Mouse (Mus musculus): Measurements from ENCODE around the gene Klc3. TPM values are rescaled to one million over a fixed set of nuclear protein-coding genes. Genes with fewer than 3 reads are reported as not detected.

Klc3 gene
- polyA plus RNA-seq, 1 experiment from 2014 or later, result 1.8 TPM

DNA sequence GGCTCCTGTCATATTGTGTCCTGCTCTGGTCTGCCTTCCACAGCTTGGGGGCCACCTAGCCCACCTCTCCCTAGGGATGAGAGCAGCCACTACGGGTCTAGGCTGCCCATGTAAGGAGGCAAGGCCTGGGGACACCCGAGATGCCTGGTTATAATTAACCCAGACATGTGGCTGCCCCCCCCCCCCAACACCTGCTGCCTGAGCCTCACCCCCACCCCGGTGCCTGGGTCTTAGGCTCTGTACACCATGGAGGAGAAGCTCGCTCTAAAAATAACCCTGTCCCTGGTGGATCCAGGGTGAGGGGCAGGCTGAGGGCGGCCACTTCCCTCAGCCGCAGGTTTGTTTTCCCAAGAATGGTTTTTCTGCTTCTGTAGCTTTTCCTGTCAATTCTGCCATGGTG, 5.8 kb upstream of the Klc3 start:
- Histone ChIP-seq H3K9me3 (ENCODE audit: control insufficient read depth, low read length) (0 out of 2 replicates have a peak, but pooled peaks cover 3% of the 10 kb centered on the region), H3K4me3 (ENCODE audit: control insufficient read depth in 1 of 2, insufficient read depth in 1 of 2, low read depth in 1 of 2, low read length in 2 of 2) (no peak overlapping the region), H3K36me3 (ENCODE audit: control insufficient read depth, insufficient read depth, low read length) (peaks cover 21% of the 10 kb centered on the region), H3K27me3 (ENCODE audit: control insufficient read depth, insufficient read depth, low read length) (peaks cover 5% of the 10 kb centered on the region), H3K4me2 (ENCODE audit: low read length) (peak overlapping the region; percentile 72), H3K4me1 (ENCODE audit: control insufficient read depth in 2 of 2, insufficient read depth in 2 of 2, low read length in 2 of 2) (peaks cover 16 to 22% of the 10 kb centered on the region in 2 experiments), H3K9ac (ENCODE audit: low read length) (peak overlapping the region; percentile 35), H3K27ac (replicated peaks in 1 of 2; ENCODE audit: control insufficient read depth in 1 of 2, insufficient read depth in 1 of 2, low read depth in 2 of 2, low read length in 2 of 2) (peak overlapping the region; percentile 93 to 95)
- 17% methylated on average over 6 of the region's 6 CpGs for WGBS
- ATAC-seq (ENCODE audit: insufficient number of reproducible peaks, insufficient read depth, low FRiP score, low read depth), result peak; percentile 77

DNA sequence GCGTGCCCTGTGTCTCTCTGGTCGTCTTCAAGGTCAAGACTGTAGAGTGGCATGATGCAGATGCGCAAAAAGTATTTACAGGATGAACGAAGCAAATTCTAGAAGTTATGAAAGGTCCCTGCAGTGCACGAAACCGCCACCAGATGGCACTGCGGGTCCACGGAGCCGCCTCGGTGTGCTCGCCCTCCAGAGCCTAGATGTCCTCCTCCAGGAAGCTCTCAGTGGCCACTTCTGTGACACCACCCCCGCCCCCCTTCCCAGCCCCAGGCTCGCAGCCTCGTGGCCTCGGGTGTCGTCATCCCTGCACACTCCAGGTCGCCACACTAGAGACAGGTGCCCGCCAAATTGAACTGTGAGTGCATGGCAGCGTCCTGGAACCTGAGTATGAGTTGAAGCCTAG, 1.5 kb upstream of the Klc3 start:
- Histone ChIP-seq H3K4me3 (ENCODE audit: control insufficient read depth in 1 of 2, insufficient read depth in 1 of 2, low read depth in 1 of 2, low read length in 2 of 2) (no peak overlapping the region), H3K27me3 (ENCODE audit: control insufficient read depth, insufficient read depth, low read length) (peaks cover 35% of the 10 kb centered on the region), H3K9me3 (ENCODE audit: control insufficient read depth, low read length) (peaks cover 5% of the 10 kb centered on the region; the same call in 1 of the 2 replicates), H3K9ac (ENCODE audit: low read length) (no peak overlapping the region), H3K4me2 (ENCODE audit: low read length) (peak overlapping the region; percentile 44), H3K27ac (replicated peaks in 1 of 2; ENCODE audit: control insufficient read depth in 1 of 2, insufficient read depth in 1 of 2, low read depth in 2 of 2, low read length in 2 of 2) (no peak overlapping the region), H3K4me1 (ENCODE audit: control insufficient read depth in 2 of 2, insufficient read depth in 2 of 2, low read length in 2 of 2) (peaks cover 10 to 13% of the 10 kb centered on the region in 2 experiments), H3K36me3 (ENCODE audit: control insufficient read depth, insufficient read depth, low read length) (no peaks in the 10 kb centered on the region)
- 4% methylated on average over 19 of the region's 19 CpGs for WGBS
- no peak for ATAC-seq (ENCODE audit: insufficient number of reproducible peaks, insufficient read depth, low FRiP score, low read depth)

DNA sequence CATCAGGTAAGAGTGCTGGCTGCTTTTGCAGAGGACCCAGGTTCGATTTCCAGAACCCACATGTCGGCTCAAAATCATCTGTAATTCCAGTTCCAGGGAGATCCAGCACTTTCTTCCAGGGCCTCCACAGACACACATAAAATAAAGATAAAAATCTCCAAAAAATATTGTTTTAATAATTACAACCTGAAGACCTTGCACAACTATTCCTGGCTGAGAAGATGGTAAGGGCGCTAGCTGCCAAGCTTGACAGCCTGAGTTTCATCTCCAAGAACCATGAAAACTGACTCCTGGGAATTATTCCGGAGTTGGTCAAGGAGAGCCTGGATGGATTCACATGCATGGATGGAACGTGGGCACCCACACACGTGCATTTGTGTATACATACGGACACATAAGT, 572 bp upstream of the Klc3 start, which contains the start of gene Ckm:
Ckm (plus strand) TSS at position 301 of the 400 bp plus-strand sequence.
- Histone ChIP-seq H3K27ac (replicated peaks in 1 of 2; ENCODE audit: control insufficient read depth in 1 of 2, insufficient read depth in 1 of 2, low read depth in 2 of 2, low read length in 2 of 2) (no peak within 1 kb of the TSS), H3K4me3 (ENCODE audit: control insufficient read depth in 1 of 2, insufficient read depth in 1 of 2, low read depth in 1 of 2, low read length in 2 of 2) (peak within 1 kb of the TSS; percentile 57 to 59), H3K27me3 (ENCODE audit: control insufficient read depth, insufficient read depth, low read length) (peaks cover 39% of the 10 kb centered on the region), H3K36me3 (ENCODE audit: control insufficient read depth, insufficient read depth, low read length) (no peaks in the 10 kb centered on the region), H3K9me3 (ENCODE audit: control insufficient read depth, low read length) (peaks cover 5% of the 10 kb centered on the region; the same call in 1 of the 2 replicates), H3K9ac (ENCODE audit: low read length) (peak within 1 kb of the TSS; percentile 69), H3K4me1 (ENCODE audit: control insufficient read depth in 2 of 2, insufficient read depth in 2 of 2, low read length in 2 of 2) (peaks cover 4 to 11% of the 10 kb centered on the region in 2 experiments), H3K4me2 (ENCODE audit: low read length) (peak within 1 kb of the TSS; percentile 96)
- WGBS, result 47% methylated on average over 7 of the region's 7 CpGs
- no peak for ATAC-seq (ENCODE audit: insufficient number of reproducible peaks, insufficient read depth, low FRiP score, low read depth)

DNA sequence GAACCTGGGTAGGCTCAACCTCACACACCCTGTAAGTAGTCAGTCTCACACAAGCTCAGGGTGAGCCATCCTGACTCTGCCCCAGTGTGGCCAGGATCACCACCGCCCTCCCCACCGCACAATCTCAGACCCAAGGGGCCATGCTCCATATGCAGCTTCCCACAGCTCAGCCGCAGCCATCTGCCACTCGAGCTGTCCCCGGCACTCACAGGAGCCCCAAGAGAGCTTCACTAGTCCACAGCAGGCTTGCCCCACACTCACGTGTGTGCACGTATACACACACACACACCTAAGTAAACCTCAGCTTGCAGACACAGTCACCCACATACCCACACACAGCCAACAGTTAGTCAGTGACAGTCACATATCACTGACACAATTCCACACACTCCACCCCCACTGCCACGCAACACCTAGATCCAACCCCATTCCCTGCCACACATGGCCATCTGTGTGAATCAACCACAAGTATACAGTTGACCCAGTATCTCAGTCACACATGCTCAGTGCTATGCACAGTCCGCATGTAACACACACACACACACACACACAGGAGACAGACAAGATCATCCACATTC, 1.3 kb downstream of the Klc3 start:
- 78% methylated on average over 9 of the region's 9 CpGs for WGBS
- no peak overlapping the region for H3K27ac ChIP-seq (replicated peaks in 1 of 2; ENCODE audit: control insufficient read depth in 1 of 2, insufficient read depth in 1 of 2, low read depth in 2 of 2, low read length in 2 of 2)
- ATAC-seq (ENCODE audit: insufficient number of reproducible peaks, insufficient read depth, low FRiP score, low read depth), result no peak
- peaks cover 39% of the 10 kb centered on the region for H3K27me3 ChIP-seq (ENCODE audit: control insufficient read depth, insufficient read depth, low read length)
- peaks cover 5% of the 10 kb centered on the region; the same call in 1 of the 2 replicates for H3K9me3 ChIP-seq (ENCODE audit: control insufficient read depth, low read length)
- H3K9ac ChIP-seq (ENCODE audit: low read length), result no peak overlapping the region
- no peaks in the 10 kb centered on the region for H3K36me3 ChIP-seq (ENCODE audit: control insufficient read depth, insufficient read depth, low read length)
- H3K4me1 ChIP-seq (ENCODE audit: control insufficient read depth in 2 of 2, insufficient read depth in 2 of 2, low read length in 2 of 2), result peaks cover 0 to 7% of the 10 kb centered on the region in 2 experiments; a peak in 3 of 4 replicates
- no peak overlapping the region for H3K4me2 ChIP-seq (ENCODE audit: low read length)
- no peak overlapping the region for H3K4me3 ChIP-seq (ENCODE audit: control insufficient read depth in 1 of 2, insufficient read depth in 1 of 2, low read depth in 1 of 2, low read length in 2 of 2)

DNA sequence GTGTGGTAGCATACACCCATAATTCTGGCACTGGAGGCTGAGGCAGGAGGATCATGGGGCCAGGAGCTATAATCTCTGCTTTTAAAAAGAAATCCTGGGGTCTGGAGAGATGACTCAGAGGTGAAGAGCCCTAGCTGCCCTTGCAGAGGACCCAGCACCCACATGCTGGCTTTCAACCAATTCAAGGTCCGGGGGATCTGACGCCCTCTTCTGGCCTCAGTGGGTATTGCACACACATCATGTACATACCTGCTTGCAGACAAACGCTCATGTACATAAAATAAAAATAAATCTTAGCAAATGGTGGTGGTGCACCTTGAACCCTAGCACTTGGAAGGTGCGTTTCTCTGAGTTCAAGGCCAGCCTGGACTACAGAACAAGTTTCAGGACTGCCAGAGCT, 3.0 kb downstream of the Klc3 start:
- no peak overlapping the region for H3K4me2 ChIP-seq (ENCODE audit: low read length)
- H3K4me1 ChIP-seq (ENCODE audit: control insufficient read depth in 2 of 2, insufficient read depth in 2 of 2, low read length in 2 of 2), result peaks cover 0 to 7% of the 10 kb centered on the region in 2 experiments; a peak in 3 of 4 replicates
- H3K27me3 ChIP-seq (ENCODE audit: control insufficient read depth, insufficient read depth, low read length), result peaks cover 39% of the 10 kb centered on the region
- no peak overlapping the region for H3K9ac ChIP-seq (ENCODE audit: low read length)
- 79% methylated on average over 4 of the region's 4 CpGs for WGBS
- ATAC-seq (ENCODE audit: insufficient number of reproducible peaks, insufficient read depth, low FRiP score, low read depth), result no peak
- no peak overlapping the region for H3K27ac ChIP-seq (replicated peaks in 1 of 2; ENCODE audit: control insufficient read depth in 1 of 2, insufficient read depth in 1 of 2, low read depth in 2 of 2, low read length in 2 of 2)
- H3K9me3 ChIP-seq (ENCODE audit: control insufficient read depth, low read length), result peaks cover 5% of the 10 kb centered on the region; the same call in 1 of the 2 replicates
- H3K4me3 ChIP-seq (ENCODE audit: control insufficient read depth in 1 of 2, insufficient read depth in 1 of 2, low read depth in 1 of 2, low read length in 2 of 2), result no peak overlapping the region
- H3K36me3 ChIP-seq (ENCODE audit: control insufficient read depth, insufficient read depth, low read length), result no peaks in the 10 kb centered on the region

DNA sequence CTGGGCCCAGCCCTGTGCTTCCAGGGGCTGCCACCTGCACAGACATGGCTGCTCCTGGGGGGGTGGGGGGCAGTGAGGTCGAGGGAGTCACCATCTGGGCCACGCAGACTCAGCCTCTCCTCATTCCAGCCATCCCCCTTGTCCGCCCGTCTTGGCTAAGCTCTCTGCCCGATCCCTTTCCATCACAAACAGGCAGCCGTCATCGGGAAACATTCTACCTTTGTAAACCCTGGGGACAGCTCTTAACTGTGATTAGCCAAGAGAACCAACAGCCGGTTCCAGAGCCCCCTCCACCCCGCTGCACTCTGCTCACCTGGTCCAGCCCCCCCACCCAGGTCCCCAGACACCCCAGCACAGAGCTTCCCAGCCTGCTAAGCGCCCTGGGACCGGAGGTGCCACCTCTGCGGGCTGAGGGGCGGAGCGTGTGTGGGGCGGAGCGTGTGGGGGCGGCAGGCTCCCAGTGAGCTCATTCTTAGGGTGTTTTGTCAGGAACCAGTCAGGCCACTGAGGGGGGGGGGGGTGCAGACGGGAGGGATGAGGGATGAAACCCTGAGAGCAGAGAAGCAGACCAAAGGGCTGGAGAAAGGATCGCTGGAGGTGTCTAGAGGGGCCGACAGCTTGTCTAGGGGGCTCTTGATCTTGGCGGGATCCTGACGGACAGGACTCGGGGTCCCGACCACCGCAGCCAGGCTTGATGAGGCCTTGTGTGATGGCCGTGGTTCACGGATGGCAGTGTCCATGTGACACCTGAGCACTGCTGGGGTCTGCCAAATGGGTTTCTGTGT, 4.2 kb downstream of the Klc3 start:
- Histone ChIP-seq H3K9me3 (ENCODE audit: control insufficient read depth, low read length) (peaks cover 5% of the 10 kb centered on the region; the same call in 1 of the 2 replicates), H3K9ac (ENCODE audit: low read length) (peak overlapping the region; percentile 67), H3K4me1 (ENCODE audit: control insufficient read depth in 2 of 2, insufficient read depth in 2 of 2, low read length in 2 of 2) (peaks cover 0 to 4% of the 10 kb centered on the region in 2 experiments; a peak in 2 of 4 replicates), H3K4me2 (ENCODE audit: low read length) (peak overlapping the region; percentile 73), H3K36me3 (ENCODE audit: control insufficient read depth, insufficient read depth, low read length) (peaks cover 12% of the 10 kb centered on the region), H3K27me3 (ENCODE audit: control insufficient read depth, insufficient read depth, low read length) (peaks cover 34% of the 10 kb centered on the region), H3K27ac (replicated peaks in 1 of 2; ENCODE audit: control insufficient read depth in 1 of 2, insufficient read depth in 1 of 2, low read depth in 2 of 2, low read length in 2 of 2) (no peak overlapping the region), H3K4me3 (ENCODE audit: control insufficient read depth in 1 of 2, insufficient read depth in 1 of 2, low read depth in 1 of 2, low read length in 2 of 2) (peak overlapping the region; percentile 28 to 43)
- ATAC-seq (ENCODE audit: insufficient number of reproducible peaks, insufficient read depth, low FRiP score, low read depth), result no peak
- 2% methylated on average over 26 of the region's 27 CpGs for WGBS

DNA sequence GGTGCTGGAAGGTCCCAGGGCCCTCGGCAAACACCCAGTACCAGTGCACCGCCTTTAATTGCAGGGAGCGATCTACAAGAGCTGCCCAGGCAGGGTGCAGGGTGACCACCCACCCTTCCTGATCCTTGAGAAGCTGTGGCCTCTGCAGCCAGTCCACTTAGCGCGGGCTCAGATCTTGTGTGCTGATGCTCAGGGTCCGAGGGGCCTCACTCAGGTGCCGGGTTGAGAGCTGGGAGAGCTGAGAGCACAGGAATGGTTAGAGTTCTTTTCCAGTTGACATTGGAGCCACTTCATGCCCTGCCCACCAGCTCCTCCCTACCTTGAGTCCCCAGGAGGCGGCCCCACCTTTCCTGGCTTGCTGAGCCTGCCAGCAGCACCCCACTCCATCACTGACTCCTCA, 9.4 kb downstream of the Klc3 start:
- no peak overlapping the region for H3K9ac ChIP-seq (ENCODE audit: low read length)
- WGBS, result 78% methylated on average over 8 of the region's 8 CpGs
- ATAC-seq (ENCODE audit: insufficient number of reproducible peaks, insufficient read depth, low FRiP score, low read depth), result no peak

More for the DNA sequence above, 9.4 kb downstream of the Klc3 start:
- H3K27me3 ChIP-seq (ENCODE audit: control insufficient read depth, insufficient read depth, low read length), result no peaks in the 10 kb centered on the region
- H3K9me3 ChIP-seq (ENCODE audit: control insufficient read depth, low read length), result no peaks in the 10 kb centered on the region
- no peak overlapping the region for H3K4me2 ChIP-seq (ENCODE audit: low read length)
- no peak overlapping the region for H3K4me3 ChIP-seq (ENCODE audit: control insufficient read depth in 1 of 2, insufficient read depth in 1 of 2, low read depth in 1 of 2, low read length in 2 of 2)
- H3K36me3 ChIP-seq (ENCODE audit: control insufficient read depth, insufficient read depth, low read length), result peaks cover 62% of the 10 kb centered on the region
- H3K4me1 ChIP-seq (ENCODE audit: control insufficient read depth in 2 of 2, insufficient read depth in 2 of 2, low read length in 2 of 2), result no peaks in the 10 kb centered on the region; a peak in 1 of 4 replicates
- H3K27ac ChIP-seq (replicated peaks in 1 of 2; ENCODE audit: control insufficient read depth in 1 of 2, insufficient read depth in 1 of 2, low read depth in 2 of 2, low read length in 2 of 2), result no peak overlapping the region
